Mouse (Mus musculus) right cerebral cortex, adult 2 months (tissue): ENCODE results near the gene Cbfb.
"Not testable (repeated sequence)": the region's sequence is repeated elsewhere in the genome, so short reads cannot be mapped to it uniquely, and the experiment has no call there.

Experiments
- DNase-seq, 2 experiments: peaks; one replicate each; pipeline ENCODE4 v3.0.0; 2021 to 2022; ENCODE audit warnings: low spot score in 2 of 2

Cbfb gene

DNA sequence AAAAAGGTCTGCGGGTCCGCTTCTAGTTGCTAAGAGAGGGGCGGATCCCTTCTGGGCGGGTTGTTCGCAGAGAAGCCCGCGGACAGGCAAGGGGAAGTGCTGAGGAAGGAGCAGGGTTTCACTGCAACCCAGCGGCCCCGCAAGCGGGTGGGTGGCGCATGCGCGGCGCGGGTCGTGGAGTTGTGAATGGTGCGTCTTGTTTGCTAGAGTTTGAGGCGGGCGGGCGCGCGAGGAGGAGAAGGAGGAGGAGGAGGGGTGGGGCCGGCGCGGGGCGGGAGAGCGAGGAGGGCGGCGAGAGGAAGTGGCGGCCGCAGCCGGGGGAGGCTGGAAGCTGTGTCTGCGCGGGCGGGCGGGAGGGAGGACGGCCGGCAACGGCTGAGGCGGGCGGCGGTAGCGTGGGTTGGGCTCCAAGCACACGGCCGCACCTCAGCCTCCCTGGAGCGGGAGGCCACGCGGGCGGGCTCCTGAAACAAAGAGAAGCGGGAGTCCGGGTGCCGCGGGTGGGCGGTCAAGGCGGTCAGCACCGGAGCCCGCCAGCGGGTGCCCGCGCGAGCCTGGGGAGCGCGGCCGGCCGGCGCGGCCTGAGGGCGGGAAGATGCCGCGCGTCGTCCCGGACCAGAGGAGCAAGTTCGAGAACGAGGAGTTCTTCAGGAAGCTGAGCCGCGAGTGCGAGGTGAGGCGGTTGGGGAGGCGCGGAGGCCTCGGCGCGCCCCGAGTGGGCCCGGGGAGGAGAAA, at the start of gene Cbfb:
Gene Cbfb (plus strand): TSS at position 294 of the 735 bp plus-strand sequence.
- DNase-seq, result peak; percentile 90 to 91

DNA sequence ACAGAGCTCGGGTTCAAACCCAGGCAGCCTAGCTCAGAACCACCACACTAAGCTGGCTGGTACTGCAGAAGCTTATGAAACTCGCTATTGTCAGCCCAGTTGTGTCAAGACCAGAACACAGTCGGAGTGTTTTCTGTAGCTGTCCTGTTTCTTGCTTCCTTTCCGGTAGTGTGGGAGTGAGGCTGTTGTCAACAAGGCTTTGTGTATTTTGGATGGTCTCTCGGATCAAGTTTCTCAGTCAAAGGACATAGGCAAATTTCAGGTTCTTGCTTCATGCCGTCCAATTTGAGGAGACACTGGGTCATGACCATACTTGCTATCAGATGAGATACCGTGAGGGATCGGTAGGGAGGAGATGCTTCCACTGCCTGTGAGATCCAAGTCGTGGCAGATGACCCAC, 40.6 kb upstream of the Cbfb start:
- DNase-seq, result no peak

DNA sequence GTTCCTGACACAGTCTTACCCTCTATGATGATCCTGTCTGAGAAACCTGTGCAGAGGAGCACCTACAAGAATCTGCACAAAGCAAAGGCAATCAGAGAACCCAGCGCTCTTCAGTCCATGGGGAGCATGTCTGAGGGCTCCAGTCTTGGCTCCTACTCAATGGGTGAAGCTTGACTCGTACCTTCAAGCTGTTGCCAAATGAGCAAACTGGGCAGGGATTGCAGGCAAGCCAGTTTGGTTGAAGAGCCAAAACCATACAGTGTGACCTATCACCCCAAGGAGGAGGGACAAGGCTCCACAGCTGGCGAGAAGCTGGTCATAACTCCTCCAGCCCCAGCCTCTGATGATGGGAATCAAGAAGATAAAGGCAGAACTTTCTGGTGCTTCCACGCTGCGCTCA, 39.0 kb upstream of the Cbfb start, which contains the start of gene Ces4a:
Gene Ces4a (plus strand): TSS at position 292 of the 400 bp plus-strand sequence.
- DNase-seq, result no peak

DNA sequence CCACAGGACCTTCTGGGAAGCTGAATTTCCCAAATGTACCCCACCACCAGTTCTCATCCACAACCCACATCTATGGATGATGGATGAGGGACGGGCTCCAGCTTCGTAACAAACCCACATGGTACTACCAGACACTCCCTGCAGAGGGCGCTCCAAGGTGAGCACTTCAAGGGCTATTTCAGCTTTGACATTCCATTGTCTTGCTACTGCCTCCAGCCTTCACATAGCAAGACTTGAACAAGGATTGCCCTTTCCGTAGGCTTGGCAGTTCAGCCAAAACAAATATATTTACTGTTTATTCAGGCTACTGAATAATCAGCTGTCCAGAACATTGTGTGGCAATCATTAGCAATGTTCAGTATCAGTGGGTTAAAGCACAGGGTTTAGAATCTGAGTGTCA, 32.1 kb upstream of the Cbfb start:
- peak; percentile 48 to 60 for DNase-seq

DNA sequence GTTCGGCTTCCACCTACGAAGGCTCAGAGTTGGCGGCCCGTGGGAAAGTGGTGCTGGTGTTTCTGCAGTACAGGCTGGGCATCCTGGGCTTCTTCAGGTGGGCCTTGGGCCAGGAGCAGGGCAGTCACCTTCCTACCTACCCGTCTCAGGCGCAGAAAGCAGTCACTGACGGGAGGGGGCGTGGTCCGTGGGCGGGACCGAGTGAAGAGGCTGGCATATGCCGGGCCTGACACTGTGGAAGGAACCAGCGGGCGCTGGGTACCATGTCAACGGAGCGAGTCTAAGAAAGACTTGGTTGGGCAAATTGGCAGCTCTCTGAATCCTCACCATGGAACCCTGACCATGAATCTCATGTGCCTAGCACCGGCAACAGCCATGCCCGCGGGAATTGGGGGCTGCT, 28.1 kb upstream of the Cbfb start:
- DNase-seq, result no peak

DNA sequence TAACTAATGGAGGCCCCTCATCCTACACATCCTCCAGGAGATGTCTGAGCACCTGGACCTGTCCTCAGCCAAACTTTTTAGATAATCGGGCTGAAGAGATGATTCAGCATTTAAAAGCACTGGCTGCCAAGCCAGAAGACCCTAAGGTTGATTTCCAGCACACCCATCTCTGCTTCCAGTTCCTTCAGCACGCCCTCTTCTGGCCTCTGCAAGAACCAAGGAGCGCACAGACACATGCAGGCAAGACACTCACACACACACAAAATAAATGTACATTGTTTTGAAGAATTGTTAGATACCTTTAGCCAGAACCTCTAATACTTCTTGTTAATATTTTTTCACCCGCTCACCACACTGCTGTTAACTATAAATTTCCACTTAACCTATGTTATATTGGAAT, 18.8 kb upstream of the Cbfb start:
- DNase-seq, result no peak

DNA sequence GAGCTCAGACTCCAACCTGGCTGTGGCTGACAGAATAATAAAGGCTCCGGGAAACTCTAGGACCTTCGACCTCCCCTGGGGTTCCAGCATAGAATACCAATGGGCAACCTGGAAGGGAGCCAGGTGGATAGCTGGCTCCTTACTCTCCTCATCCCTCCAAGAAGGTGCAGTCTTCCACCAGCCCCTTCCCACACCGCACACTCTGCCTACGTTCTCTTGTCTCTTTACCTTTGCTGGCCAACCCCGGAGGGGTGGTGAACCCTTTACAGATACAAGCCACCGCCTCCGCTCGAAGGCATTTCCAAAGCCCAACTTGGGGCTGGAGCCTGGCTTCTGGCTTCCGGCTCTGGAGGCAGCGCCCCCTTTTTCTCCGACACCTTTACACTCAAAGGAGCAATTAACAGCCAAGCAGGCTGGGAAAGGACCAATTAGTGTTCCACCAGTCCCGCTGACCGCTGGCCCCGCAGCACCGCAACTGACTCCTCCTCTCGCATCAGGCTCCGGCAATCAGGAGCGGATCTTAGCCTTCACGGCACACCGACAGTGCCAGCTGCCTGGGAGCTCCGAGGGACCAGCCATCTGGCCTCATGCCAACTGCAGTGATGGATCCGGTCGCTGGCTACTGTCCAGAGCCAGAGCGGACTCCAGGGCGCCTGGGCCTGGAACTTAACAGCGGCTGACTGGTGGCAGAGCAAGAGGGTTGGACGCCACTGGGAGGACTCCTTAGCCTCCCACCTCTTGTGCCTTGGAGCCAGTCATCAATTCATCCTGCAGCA, 17.7 kb upstream of the Cbfb start:
- DNase-seq, result peak; percentile 62 to 70

DNA sequence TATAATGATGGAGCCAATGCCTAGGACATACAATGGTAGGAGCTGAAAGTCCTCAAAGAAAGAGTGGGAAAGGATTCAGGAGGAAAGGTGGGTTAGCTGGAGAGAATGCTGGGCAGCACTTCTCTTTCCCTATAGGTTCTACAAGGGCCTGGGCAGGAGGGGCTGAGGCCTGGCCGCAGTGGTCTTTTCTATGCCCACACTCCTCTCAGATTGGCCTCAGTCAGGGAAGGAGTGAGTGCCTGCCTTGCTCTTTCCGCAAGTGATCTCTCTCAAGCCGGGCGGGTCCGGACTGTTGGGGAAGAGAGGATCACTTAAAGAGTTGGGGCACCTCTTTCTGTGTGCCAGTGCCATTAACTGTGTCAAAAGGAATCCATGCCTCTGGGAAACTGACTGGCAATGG, 16.2 kb upstream of the Cbfb start:
- no peak for DNase-seq

DNA sequence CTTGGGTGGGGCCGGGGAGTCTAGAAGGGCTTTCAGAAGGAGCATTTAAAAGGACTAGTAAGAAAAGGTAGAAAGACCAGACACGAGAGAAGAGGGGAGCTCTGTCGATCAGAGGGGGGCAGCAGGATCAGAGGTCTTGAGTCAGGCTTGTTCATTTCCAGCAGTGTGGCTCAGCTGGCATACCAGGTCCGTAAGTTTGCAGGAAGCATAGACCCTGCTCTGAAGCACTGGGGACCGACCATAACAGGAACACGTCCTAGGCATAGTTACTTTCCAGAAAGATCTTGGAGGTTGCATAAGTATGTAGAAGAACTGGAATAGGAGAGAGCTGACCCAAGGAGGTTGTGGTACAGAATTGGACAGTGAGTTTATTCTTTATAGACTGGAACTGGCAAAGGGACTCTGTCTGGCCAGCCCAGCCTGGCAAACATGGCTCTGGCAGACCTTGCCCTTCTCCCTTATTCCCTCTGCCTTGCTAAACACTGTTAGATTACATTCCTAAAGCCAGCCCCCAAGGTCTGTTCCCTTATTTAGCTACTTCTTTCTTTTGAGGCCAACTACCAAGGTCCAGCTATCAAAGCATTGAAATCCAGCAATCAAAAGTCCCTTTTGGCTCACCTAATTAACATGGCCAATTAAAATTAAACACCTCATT, 15.3 kb upstream of the Cbfb start:
- DNase-seq, result no peak

DNA sequence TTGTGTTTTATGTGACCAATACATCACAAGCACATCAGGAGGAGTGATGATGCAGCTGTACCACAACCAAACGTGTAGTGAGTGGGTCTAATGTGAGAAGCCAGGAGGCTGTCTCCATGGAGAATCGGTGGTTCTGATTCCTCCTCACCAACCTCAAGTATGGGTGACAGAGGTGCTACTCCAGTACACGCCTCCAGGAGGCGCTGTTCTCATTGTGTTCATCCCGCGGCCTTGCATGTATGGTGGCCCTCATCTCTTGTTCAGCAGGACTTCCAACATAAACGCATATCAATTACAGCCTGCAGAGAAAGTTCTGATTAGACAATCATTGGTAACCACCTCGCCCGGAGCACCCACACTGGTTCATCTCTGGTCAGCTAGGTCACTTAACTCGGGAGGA, 12.9 kb upstream of the Cbfb start:
- DNase-seq, result no peak

DNA sequence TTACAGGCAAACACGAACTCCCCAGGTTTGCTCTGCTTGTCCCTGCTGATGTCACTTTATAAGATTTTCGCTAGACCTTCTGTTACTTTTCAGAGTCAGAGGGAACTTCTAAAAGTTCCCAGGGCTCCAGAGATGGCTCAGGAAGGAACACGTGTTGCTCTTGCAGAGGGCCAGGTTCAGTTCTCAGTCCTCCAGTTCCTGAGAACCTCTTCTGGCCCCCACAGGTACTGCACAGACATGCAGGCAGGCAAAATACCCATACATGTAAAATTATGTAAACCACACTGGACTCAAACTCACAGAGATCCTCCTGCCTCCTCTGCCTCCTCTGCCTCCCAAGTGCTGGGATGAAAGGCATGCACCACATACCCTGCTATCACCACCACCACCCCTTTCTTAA, 12.4 kb upstream of the Cbfb start:
- no peak for DNase-seq

DNA sequence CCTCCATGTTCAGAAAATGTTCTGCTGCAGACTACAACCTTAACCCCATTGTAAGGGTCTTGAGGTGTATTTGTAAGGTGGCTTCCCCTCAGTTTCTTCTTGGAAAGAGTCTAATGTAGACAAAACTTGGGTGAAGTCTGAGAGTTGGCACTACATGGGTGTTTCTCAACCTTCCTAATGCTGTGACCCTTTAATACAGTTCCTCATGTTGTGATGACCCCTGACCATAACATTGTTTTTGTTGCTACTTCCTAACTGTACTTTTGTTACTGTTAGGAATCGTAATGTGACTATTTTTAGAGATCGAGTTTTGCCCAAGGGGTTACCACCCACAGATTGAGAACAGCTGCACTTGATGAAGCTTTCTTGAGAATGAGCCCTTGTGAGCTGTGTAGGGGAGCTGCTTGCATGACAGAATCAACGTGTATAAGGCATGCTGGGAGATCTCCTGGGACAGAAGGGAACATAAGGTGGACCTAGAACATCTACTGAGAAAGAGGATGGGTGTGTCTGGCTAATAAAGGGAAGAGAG, 9.3 kb upstream of the Cbfb start:
- DNase-seq, result no peak

DNA sequence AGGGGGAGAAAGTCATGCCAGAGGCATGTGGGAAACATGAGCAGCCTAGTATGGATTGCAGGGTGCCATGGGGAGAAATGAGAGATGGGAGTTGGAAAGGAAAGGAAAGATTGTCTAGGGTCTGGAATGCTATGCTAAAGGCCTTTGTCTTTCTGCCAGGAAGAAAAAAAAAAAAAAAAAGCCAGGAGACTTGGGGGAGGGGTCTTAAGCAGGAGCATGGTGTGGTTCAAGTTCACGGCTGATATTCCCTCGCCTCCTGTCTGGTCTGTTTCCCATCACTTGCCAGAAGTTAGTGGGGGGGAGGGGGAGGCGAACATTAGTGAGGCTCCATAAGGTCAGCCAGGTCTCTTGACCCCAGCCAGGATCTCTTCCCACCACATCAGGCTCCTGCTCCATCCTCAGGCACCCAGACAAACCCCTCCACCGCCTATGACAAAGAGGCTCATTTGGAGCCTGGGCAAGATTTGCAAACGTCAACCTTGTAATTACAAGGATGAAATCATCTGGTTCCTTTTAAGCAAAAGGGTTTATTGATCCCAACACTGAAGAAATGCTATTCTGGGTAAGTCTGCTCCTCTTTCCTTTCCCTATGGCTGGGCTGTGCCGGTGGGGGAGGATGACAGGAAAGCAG, 6.1 kb upstream of the Cbfb start:
- no peak for DNase-seq

DNA sequence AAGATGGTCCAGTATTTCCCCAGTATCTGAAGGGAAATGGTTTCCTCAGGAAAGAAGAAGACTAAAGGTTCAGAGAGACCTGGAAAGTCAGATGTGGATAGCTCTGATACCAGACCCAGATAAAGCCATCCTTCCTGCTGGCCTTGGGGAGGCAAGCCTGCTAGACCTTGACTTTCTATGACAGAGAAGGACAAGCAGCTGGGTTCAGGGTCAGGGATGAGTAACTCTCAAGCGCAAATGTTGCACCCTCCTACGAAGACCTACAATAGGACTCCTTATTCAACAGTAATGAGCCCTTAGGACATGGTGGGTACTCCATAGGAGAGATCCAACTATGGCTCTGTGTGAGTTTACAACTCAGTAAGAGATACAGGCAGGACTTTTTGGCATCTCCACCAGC, 5.3 kb upstream of the Cbfb start:
- DNase-seq, result no peak

DNA sequence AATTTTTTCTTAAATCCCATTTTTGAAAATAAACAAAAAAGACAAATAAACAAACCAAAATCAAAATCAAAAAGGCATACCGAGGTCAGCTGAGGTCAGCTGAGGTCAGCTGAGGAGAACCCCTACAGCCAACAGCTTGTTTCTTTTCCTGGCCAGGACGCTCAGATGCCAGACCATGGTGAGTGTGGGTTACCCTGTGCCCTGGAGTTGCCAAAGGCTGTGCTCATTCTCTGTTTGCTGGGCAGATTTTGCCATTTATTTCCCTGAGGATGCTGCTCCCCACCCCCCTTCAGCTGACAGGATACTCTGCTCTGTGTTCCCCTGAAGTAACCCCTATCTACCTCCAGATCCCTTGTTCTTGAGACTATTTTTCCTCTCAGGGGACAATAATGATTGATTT, 3.4 kb upstream of the Cbfb start:
- no peak for DNase-seq

DNA sequence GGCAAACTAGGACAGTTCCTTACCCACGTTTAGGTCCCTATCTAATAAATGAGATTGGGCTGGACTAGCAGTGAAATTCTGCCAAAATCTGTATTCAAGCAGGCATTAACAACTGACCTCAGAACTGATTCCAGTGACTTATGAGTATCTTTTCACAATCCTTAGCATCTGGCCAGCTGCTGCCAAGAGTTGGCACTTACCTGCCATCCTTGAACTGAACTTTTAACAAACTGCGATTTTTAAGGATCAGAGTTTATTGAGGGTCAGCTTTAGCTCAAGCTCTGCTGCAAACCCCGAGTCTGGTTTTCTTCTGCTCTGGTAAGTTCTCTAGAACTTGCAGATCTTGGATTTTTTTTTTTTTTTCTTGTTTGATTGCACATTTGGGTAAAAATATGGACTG, 892 bp upstream of the Cbfb start:
- DNase-seq, result no peak

DNA sequence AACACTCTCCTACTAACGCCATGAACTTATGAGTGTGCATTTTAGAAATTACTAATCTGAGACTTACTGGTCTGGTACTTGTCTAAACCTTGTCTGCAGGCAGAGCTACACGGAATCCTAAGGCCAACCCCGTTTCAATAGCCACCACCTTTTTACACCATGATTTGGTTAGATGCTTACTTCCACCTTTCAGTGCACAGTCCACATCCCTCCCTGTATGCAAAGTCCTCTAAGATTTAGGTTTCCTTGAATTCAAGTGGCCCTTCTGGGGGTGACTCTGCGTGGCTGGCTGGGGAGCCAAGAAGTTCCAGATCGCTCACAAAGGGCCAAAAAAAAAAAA, 463 bp upstream of the Cbfb start:
- no peak for DNase-seq

DNA sequence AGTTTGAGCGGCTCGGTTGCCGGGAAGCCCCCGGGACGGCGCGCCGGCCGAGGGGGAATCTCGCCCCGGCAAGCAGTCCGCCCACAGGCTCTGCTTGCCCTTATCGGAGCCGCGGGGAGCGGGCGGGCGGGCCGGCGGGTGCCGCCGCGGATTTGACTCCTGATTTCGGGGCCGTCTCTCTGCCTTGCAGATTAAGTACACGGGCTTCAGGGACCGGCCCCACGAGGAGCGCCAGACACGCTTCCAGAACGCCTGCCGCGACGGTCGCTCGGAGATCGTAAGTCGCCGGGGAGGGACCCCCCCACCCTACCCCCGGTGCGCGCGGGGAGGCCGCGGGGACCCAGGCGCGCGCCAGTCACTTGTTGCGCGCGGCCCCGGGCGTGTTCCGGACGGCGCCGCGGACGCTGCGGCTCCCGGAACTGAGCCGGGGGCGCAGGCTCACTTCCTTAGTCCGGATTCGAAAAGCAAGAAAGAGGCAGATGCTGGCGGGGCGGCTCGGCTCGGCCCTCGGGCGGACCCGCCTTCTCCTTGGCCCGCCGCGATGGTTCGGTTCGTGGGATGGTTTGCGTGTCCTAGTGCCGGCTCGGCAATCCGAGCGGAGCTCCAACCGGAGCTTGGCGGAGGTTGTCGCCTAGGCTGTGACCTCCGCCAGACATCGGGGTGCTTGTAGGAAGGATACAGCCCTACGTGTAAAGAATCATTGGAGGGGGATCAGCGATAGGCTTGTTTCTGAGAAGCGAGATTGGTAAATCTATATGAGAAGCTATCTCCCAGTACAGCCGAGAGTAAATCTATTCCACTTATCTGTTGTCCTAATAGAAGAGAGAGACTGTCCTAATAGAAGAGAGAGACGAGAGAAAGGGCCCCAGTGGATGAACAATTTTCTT, 885 bp downstream of the Cbfb start:
- DNase-seq, result peak; percentile 49 to 52

DNA sequence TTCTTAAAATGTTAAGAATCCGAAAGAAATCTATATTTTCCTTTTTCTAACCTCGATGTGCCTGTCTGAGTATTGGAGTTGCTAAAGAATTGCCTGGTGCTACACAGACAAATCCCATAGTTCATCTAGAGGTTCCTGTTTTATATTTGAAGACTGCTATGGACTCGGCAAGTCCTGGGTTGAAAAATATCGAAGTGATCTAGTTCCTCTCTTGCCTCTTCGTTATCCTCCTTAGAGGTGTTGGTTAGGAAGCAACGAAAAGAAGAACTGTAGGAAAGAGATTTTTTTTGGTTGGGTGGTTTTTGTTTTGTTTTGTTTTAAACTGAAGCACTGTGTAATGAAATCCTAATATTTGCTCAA, 1.5 kb downstream of the Cbfb start:
- no peak for DNase-seq

DNA sequence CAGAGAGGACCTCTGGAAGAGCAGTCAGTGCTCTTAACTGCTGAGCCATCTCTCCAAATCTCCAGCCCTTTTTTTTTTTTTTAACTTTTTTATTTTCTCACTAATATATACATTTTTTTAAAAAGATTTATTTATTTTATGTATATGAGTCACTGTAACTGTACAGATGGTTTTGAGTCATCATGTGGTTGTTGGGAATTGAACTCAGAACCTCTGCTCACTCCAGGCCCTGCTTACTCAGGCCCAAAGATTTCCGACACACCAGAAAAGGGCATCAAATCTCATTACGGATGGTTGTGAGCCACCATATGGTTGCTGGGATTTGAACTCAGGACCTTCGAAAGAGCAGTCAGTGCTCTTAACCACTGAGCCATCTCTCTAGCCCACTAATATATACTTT, 4.8 kb downstream of the Cbfb start:
- DNase-seq, result not testable (repeated sequence)

DNA sequence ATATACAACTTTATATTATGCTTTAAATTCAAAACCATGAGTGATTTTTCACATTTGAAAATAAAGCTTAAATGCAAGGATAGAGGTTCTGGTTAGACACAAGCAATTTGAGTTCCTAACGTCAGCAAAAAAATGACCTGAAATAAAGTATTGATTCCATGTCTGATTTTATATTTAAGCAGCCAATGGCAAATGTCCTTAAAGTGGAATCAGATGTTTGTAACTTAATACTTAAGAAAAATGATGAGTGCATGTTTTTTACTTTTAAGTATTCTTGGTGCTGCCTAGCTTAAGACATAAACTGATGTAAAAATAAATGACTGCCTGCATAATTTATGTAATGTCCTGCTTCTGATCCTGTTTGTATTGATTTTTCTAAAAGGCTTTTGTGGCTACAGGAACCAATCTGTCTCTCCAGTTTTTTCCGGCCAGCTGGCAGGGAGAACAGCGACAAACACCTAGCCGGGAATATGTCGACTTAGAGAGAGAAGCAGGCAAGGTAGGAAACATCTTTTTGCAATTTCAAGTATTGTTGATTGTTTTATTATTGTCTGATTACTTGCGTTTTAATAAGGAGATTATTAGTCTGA, 7.8 kb downstream of the Cbfb start:
- DNase-seq, result no peak
